Mouse (Mus musculus) heart, postnatal 0 days (tissue): ENCODE measurements at regions not wholly inside any gene's neighbourhood (a gene's known extent, or its start where the extent isn't known, plus 50 kb on each side); places are given as distances from the start of the nearest gene placed in this dataset.

Source experiments
- CTCF ChIP-seq: IDR thresholded peaks from 2 replicates; pipeline ENCODE4 v1.5.1; 2016; ENCODE audit warnings: antibody characterized with exemption, control low read depth, low read depth
- EP300 ChIP-seq: IDR thresholded peaks from 2 replicates; pipeline ENCODE4 v1.6.1; 2016; ENCODE audit warnings: antibody characterized with exemption, low read depth

GRCm38 (mm10) chr13:101253698-101254468, 420.7 kb upstream of the Slc30a5 start:
- TF ChIP-seq CTCF (no peak), EP300 (no peak)
